Mouse (Mus musculus): ENCODE results near the gene Tia1. TPM values are rescaled to one million over a fixed set of nuclear protein-coding genes. Genes with fewer than 3 reads are reported as not detected.

Tia1 gene
- polyA plus RNA-seq, 1 experiment from 2014 or later: 130 TPM

DNA sequence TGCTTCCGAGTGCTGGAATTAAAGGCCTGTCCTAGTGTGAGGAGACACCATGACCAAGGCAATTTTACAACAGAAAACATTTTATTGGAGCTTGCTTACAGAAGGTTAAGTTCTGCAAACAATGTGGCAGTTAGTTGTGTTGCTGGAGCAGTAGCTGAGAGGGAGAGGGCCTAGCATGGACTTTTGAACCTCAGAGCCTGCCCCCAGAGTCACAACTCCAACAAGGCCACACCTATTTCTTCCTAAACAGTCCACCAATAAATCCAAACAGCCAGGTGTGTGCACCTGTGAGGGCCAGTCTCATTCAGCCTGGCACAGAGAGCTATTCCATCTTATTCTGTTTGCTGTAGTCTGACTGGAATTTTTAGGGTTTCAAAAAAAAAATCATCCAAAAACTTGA, 29.7 kb downstream of the Tia1 start:
- Histone ChIP-seq H3K4me2 (ENCODE audit: low read depth, low read length) (no peak overlapping the region), H3K27ac (replicated peaks; ENCODE audit: low read depth, low read length) (no peak overlapping the region), H3K4me3 (ENCODE audit: low read depth, low read length) (no peak overlapping the region), H3K36me3 (ENCODE audit: control insufficient read depth, insufficient read depth, low read length) (peaks cover 70% of the 10 kb centered on the region), H3K27me3 (replicated peaks; ENCODE audit: control insufficient read depth, insufficient read depth, low read length) (no peaks in the 10 kb centered on the region), H3K9ac (ENCODE audit: low read depth, low read length) (no peak overlapping the region), H3K4me1 (ENCODE audit: control insufficient read depth, insufficient read depth, low read length) (no peaks in the 10 kb centered on the region), H3K9me3 (ENCODE audit: control insufficient read depth, low read length) (no peaks in the 10 kb centered on the region)
- 100% methylated on average over 1 of the region's 1 CpGs for WGBS
- no peak for DNase-seq (ENCODE audit: low spot score)
- ATAC-seq (ENCODE audit: low read depth): no peak

DNA sequence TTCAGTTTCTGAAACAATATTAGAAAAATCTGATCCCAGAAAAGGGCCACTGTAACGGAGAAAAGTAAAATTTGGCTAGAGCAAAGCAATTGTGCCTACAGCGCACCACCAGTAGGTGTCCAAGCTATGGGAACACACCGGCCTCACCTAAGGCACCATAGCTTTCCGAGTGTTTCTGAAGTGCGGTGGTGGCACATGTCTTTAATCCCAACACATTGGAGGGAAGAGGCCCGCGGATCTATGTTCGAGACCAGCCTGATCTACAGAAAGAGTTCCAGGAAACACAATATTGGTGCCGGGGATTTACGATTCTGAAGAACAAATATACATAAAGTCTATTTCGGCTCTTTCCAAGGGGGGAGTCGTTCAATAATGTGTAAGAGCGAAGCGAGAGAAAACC, 33.7 kb downstream of the Tia1 start:
- 1% methylated on average over 14 of the region's 14 CpGs for WGBS
- peak; percentile 60 for ATAC-seq (ENCODE audit: low read depth)
- peaks cover 4% of the 10 kb centered on the region; the same call in 1 of the 2 replicates for H3K4me1 ChIP-seq (ENCODE audit: control insufficient read depth, insufficient read depth, low read length)
- peak overlapping the region; percentile 91 for H3K9ac ChIP-seq (ENCODE audit: low read depth, low read length)
- peak overlapping the region; percentile 64 for H3K4me2 ChIP-seq (ENCODE audit: low read depth, low read length)
- DNase-seq (ENCODE audit: low spot score): peak; percentile 79
- H3K36me3 ChIP-seq (ENCODE audit: control insufficient read depth, insufficient read depth, low read length): peaks cover 34% of the 10 kb centered on the region
- H3K4me3 ChIP-seq (ENCODE audit: low read depth, low read length): peak overlapping the region; percentile 87
- H3K9me3 ChIP-seq (ENCODE audit: control insufficient read depth, low read length): no peaks in the 10 kb centered on the region
- peak overlapping the region; percentile 97 for H3K27ac ChIP-seq (replicated peaks; ENCODE audit: low read depth, low read length)
- no peaks in the 10 kb centered on the region for H3K27me3 ChIP-seq (replicated peaks; ENCODE audit: control insufficient read depth, insufficient read depth, low read length)

DNA sequence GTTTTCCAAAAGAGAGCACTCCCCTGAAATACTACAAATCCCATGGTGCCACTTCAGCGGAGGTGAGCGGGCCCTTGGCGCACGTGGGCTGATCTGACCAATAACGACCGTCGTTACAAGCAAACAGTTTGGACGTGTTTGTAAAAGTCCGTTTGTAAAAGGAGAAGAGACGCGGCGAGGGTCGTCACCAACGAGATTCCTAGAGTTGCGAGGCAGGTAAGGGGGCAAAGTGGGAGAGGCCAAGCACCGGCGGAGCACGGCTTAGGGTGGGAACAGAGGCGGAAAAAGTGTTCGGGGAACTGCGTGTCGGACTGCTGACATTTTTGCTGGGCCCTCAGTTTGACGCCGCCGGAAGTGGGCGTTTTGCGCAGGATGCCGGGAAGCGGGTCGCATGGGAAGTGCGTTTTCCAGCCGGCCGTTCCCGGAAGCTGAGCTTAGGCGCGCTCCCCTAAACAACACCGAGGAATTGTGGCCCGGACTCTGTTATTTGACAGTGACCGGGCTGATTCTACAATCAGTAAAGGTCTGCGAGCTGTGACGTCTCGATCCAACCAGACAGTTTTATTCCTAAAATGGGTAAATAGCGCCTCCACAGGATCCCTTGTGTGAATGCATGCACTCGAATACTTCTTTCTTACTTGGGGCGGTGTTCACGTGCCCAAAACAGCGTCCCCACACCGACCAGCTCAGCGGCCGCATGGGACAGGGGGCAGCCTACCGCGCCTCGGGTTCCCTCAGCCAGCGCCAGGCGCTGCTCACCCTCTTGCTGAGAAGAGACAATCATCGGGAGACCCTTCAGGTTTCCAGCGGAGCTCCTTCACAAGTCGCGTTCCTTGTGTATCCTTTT, 34.5 kb downstream of the Tia1 start, which contains the start of gene C87436:
TSS of gene C87436 (plus strand) at position 103 of the 847 bp plus-strand sequence.
- under 1% methylated on average over 59 of the region's 59 CpGs for WGBS
- H3K27ac ChIP-seq (replicated peaks; ENCODE audit: low read depth, low read length): peak within 1 kb of the TSS; percentile 97
- H3K4me2 ChIP-seq (ENCODE audit: low read depth, low read length): peak within 1 kb of the TSS; percentile 81

DNA sequence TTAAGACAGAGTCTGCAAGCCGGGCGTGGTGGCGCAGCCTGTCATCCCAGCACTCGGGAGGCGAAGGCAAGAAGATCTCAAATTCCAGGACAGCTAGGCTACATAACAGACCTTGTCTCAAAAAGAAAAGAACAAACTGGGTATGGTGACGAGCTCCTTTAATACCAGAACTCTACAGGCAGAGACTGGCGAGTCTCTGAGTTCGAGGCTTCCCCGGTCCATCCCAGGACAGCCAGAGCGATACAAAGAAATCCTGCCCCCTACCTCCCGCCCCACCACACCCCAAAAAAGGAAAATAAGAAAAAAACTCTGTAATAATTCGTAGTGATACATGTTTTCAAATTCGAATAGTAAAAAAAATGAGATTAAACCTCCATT, 35.1 kb downstream of the Tia1 start:
- H3K27me3 ChIP-seq (replicated peaks; ENCODE audit: control insufficient read depth, insufficient read depth, low read length): no peaks in the 10 kb centered on the region
- peak overlapping the region; percentile 87 for H3K4me3 ChIP-seq (ENCODE audit: low read depth, low read length)
- whole genome bisulfite sequencing: 2% methylated on average over 13 of the region's 13 CpGs
- DNase-seq (ENCODE audit: low spot score) (no peak), ATAC-seq (ENCODE audit: low read depth) (no peak)
- peak overlapping the region; percentile 91 for H3K9ac ChIP-seq (ENCODE audit: low read depth, low read length)
- peaks cover 34% of the 10 kb centered on the region for H3K36me3 ChIP-seq (ENCODE audit: control insufficient read depth, insufficient read depth, low read length)
- H3K4me1 ChIP-seq (ENCODE audit: control insufficient read depth, insufficient read depth, low read length): peaks cover 4% of the 10 kb centered on the region; the same call in 1 of the 2 replicates
- H3K4me2 ChIP-seq (ENCODE audit: low read depth, low read length): peak overlapping the region; percentile 81
- H3K27ac ChIP-seq (replicated peaks; ENCODE audit: low read depth, low read length): peak overlapping the region; percentile 97
- H3K9me3 ChIP-seq (ENCODE audit: control insufficient read depth, low read length): no peaks in the 10 kb centered on the region

More for the DNA sequence above, 34.5 kb downstream of the Tia1 start, which contains the start of gene C87436:
- ATAC-seq (ENCODE audit: low read depth) (peak; percentile 95), DNase-seq (ENCODE audit: low spot score) (peak; percentile 98)
- Histone ChIP-seq H3K4me1 (ENCODE audit: control insufficient read depth, insufficient read depth, low read length) (peaks cover 4% of the 10 kb centered on the region; the same call in 1 of the 2 replicates), H3K9ac (ENCODE audit: low read depth, low read length) (peak within 1 kb of the TSS; percentile 91), H3K4me3 (ENCODE audit: low read depth, low read length) (peak within 1 kb of the TSS; percentile 87), H3K27me3 (replicated peaks; ENCODE audit: control insufficient read depth, insufficient read depth, low read length) (no peaks in the 10 kb centered on the region), H3K36me3 (ENCODE audit: control insufficient read depth, insufficient read depth, low read length) (peaks cover 31% of the 10 kb centered on the region), H3K9me3 (ENCODE audit: control insufficient read depth, low read length) (no peaks in the 10 kb centered on the region)

DNA sequence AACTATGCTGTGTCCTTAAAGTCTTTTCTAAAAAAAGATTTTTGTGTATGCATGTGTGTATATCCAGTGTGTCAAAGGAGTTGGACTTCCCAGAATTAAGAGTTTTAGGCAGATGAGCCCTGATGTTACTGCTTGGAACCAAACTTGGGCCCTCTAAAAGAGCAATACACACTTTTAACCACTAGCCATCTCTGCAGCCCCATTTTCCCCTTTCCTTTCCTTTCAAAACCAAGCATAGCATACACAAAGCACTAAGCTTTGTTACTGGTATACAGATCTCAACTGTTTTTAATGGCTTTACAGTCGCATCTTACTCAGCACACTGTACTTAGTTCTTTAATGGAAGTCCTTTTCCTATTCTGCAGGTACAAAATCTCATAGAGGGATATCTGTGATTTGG, 35.5 kb downstream of the Tia1 start:
- no peak for ATAC-seq (ENCODE audit: low read depth)
- H3K27ac ChIP-seq (replicated peaks; ENCODE audit: low read depth, low read length): 0 out of 2 replicates have a peak overlapping the region, but pooled peaks have one; percentile 97
- 85% methylated on average over 1 of the region's 1 CpGs for WGBS

DNA sequence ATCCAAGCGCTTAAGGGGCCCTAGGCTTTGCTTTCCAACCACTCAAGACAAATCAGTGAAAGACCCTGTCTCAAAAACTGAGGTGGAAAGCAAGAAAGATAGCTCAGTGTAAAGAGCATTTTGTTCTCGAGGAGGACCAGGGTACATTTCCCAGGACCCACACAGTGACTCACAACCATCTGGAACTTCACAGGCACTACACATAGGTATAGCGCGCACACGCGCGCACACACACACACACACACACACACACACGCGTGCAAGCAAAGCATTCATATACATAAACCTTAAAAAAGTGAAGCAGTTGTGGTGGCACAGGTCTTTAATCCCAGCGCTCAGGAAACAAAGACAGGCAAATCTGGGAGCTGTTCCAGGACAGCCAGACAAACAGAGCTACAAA, 37.6 kb downstream of the Tia1 start:
- WGBS: 96% methylated on average over 10 of the region's 10 CpGs
- Histone ChIP-seq H3K9ac (ENCODE audit: low read depth, low read length) (no peak overlapping the region), H3K27me3 (replicated peaks; ENCODE audit: control insufficient read depth, insufficient read depth, low read length) (no peaks in the 10 kb centered on the region), H3K4me3 (ENCODE audit: low read depth, low read length) (no peak overlapping the region), H3K36me3 (ENCODE audit: control insufficient read depth, insufficient read depth, low read length) (peaks cover 28% of the 10 kb centered on the region), H3K4me1 (ENCODE audit: control insufficient read depth, insufficient read depth, low read length) (peaks cover 4% of the 10 kb centered on the region; the same call in 1 of the 2 replicates), H3K4me2 (ENCODE audit: low read depth, low read length) (no peak overlapping the region), H3K9me3 (ENCODE audit: control insufficient read depth, low read length) (no peaks in the 10 kb centered on the region), H3K27ac (replicated peaks; ENCODE audit: low read depth, low read length) (no peak overlapping the region)
- ATAC-seq (ENCODE audit: low read depth) (no peak), DNase-seq (ENCODE audit: low spot score) (no peak)

More for the DNA sequence above, 35.5 kb downstream of the Tia1 start:
- no peak for DNase-seq (ENCODE audit: low spot score)
- H3K4me3 ChIP-seq (ENCODE audit: low read depth, low read length): peak overlapping the region; percentile 87
- peak overlapping the region; percentile 81 for H3K4me2 ChIP-seq (ENCODE audit: low read depth, low read length)
- H3K27me3 ChIP-seq (replicated peaks; ENCODE audit: control insufficient read depth, insufficient read depth, low read length): no peaks in the 10 kb centered on the region
- no peaks in the 10 kb centered on the region for H3K9me3 ChIP-seq (ENCODE audit: control insufficient read depth, low read length)
- peaks cover 4% of the 10 kb centered on the region; the same call in 1 of the 2 replicates for H3K4me1 ChIP-seq (ENCODE audit: control insufficient read depth, insufficient read depth, low read length)
- peak overlapping the region; percentile 91 for H3K9ac ChIP-seq (ENCODE audit: low read depth, low read length)
- H3K36me3 ChIP-seq (ENCODE audit: control insufficient read depth, insufficient read depth, low read length): peaks cover 34% of the 10 kb centered on the region

DNA sequence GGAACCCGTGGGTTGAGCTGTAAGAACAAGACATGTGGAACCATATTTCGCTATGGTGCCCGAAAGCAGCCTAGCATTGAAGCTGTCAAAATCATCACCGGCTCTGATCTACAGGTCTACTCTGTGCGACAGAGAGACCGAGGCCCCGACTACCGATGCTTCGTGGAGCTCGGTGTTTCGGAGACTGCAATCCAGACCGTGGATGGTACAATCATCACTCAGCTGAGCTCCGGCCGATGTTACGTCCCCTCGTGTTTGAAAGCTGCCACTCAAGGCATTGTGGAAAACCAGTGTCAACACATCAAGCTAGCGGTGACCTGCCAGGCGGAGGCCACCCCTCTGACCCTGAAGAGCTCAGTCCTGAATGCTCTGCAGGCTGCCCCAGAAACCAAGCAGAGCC, 41.5 kb downstream of the Tia1 start:
- Histone ChIP-seq H3K9ac (ENCODE audit: low read depth, low read length) (no peak overlapping the region), H3K9me3 (ENCODE audit: control insufficient read depth, low read length) (no peaks in the 10 kb centered on the region), H3K4me2 (ENCODE audit: low read depth, low read length) (no peak overlapping the region), H3K36me3 (ENCODE audit: control insufficient read depth, insufficient read depth, low read length) (peaks cover 51% of the 10 kb centered on the region), H3K27ac (replicated peaks; ENCODE audit: low read depth, low read length) (no peak overlapping the region), H3K4me1 (ENCODE audit: control insufficient read depth, insufficient read depth, low read length) (no peaks in the 10 kb centered on the region), H3K4me3 (ENCODE audit: low read depth, low read length) (no peak overlapping the region), H3K27me3 (replicated peaks; ENCODE audit: control insufficient read depth, insufficient read depth, low read length) (no peaks in the 10 kb centered on the region)
- DNase-seq (ENCODE audit: low spot score) (no peak), ATAC-seq (ENCODE audit: low read depth) (no peak)
- 94% methylated on average over 18 of the region's 18 CpGs for WGBS

DNA sequence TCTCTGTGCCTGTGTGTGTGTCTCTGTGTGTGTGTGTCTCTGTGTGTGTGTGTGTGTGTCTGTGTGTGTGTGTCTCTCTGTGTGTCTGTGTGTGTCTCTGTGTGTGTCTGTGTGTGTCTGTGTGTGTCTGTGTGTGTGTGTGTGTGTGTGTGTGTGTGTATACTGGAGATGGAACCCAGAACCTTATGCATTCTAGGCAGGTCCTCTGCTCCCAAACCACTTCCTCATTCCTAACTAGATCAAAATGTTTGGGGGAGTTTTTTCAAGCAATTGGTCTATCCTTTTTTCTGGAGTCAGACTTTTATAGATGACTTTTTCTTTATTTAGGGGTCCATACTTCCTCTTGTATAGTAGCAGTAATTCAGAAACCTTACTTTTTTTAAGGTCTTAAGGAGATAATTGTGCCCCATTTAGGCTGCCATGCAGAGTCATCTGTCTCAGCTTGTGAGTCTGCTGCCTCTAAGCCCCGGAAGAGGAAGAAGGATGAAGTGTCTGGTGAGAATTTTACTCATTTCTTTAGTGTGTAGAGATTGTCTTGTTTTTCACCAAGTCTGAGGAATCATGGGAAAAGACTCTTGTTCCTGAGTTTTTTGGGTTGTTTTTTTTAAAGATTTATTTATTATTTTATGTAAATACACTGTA, 43.0 kb downstream of the Tia1 start:
- Histone ChIP-seq H3K36me3 (ENCODE audit: control insufficient read depth, insufficient read depth, low read length) (peaks cover 59% of the 10 kb centered on the region), H3K27me3 (replicated peaks; ENCODE audit: control insufficient read depth, insufficient read depth, low read length) (no peaks in the 10 kb centered on the region), H3K4me3 (ENCODE audit: low read depth, low read length) (no peak overlapping the region), H3K9ac (ENCODE audit: low read depth, low read length) (no peak overlapping the region), H3K4me1 (ENCODE audit: control insufficient read depth, insufficient read depth, low read length) (no peaks in the 10 kb centered on the region), H3K4me2 (ENCODE audit: low read depth, low read length) (no peak overlapping the region), H3K27ac (replicated peaks; ENCODE audit: low read depth, low read length) (no peak overlapping the region), H3K9me3 (ENCODE audit: control insufficient read depth, low read length) (no peaks in the 10 kb centered on the region)
- ATAC-seq (ENCODE audit: low read depth) (no peak), DNase-seq (ENCODE audit: low spot score) (no peak)
- WGBS: 88% methylated on average over 1 of the region's 1 CpGs

Data from embryonic facial prominence, embryonic 14.5 days (tissue).